ENCODE assay signal across 9 mouse cellular contexts in the genomic region with DNA sequence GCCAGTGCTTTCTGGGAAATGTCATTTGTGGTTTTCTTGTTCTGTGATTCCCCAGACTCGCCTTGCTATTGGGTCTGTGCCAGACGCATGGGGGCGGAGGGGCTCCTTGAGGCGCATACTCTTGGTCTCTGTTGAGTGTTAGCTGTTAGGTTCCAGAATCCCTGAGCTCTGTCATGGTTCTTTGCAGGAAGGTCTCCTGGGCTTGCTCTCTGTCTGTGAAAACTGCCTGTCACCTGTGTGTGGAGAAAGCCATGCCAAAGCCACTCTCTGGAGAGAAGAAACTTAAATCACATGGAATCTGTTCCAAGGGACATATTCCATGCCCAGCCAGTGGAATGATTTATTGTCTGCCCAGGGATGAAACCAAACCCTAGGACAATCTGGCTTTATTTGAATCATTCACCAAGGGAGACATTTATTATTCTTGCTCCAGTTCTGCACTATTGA.
DNase-seq lines count a peak whose midpoint lies in the region; ATAC-seq lines count a peak whose summit lies in the region.
"Had no signal": no experiment of that assay in that cellular context is flagged by ENCODE, and none has a peak within 500 bp of the region (broad histone marks: within the 10 kb centered on the region; RNA-seq: fewer than 3 reads in every experiment).

No protein-coding gene starts in this region.

- H3K27ac ChIP-seq in limb, embryonic 12.5 days, result no peak overlapping the region

- 29% methylated on average over 4 of the region's 4 CpGs for WGBS in limb, embryonic 12.5 days

- peak; percentile 90 for DNase-seq in left cerebral cortex, postnatal 4 days
- DNase-seq in left cerebral cortex, adult 11 months (ENCODE audit: low spot score), result no peak
- DNase-seq in cerebellum, adult 11 months, result peak; percentile 10
- peak; percentile 54 for DNase-seq in gonadal fat pad, adult 2 months (ENCODE audit: low read depth)
- peak; percentile 38 for DNase-seq in retina, postnatal 1 day
- no peak for DNase-seq in left cerebral cortex, postnatal 36 days (ENCODE audit: low spot score in 2 of 2)

- peak overlapping the region; percentile 50 for H3K4me2 ChIP-seq in limb, embryonic 12.5 days

- no peaks in the 10 kb centered on the region for H3K27me3 ChIP-seq in limb, embryonic 12.5 days

- H3K4me1 ChIP-seq in limb, embryonic 12.5 days (replicated peaks), result peaks cover 23% of the 10 kb centered on the region
- H3K4me1 ChIP-seq: megakaryocyte, embryonic 14.5 days had no signal

- intact Hi-C loops in left cerebral cortex, postnatal 4 days (cut with DNase I), result no loop called here
- intact Hi-C loops in left cerebral cortex, postnatal 36 days (cut with DNase I), result no loop called here

- H3K9ac ChIP-seq in limb, embryonic 12.5 days (replicated peaks), result no peak overlapping the region

- no peak for ATAC-seq in limb, embryonic 12.5 days (ENCODE audit: insufficient number of reproducible peaks, insufficient read depth, low FRiP score, low TSS enrichment, low read depth)
- ATAC-seq in frontal cortex, adult (ENCODE audit: low TSS enrichment), result no peak

- H3K4me3 ChIP-seq in limb, embryonic 12.5 days (replicated peaks), result no peak overlapping the region
- H3K4me3 ChIP-seq: megakaryocyte, embryonic 14.5 days had no signal

- no peaks in the 10 kb centered on the region for H3K36me3 ChIP-seq in limb, embryonic 12.5 days

- H3K9me3 ChIP-seq in limb, embryonic 12.5 days, result 0 out of 2 replicates have a peak, but pooled peaks cover 3% of the 10 kb centered on the region
- H3K9me3 ChIP-seq: megakaryocyte, embryonic 14.5 days had no signal

Comparison
In these comparisons a context has a peak if more than half of its experiments do, and no peak if none do; other contexts are left out.
1. DNase-seq: peak in left cerebral cortex, postnatal 4 days (single experiment), cerebellum, adult 11 months (single experiment), gonadal fat pad, adult 2 months (single experiment) and retina, postnatal 1 day (single experiment); none in left cerebral cortex, adult 11 months (single experiment) and left cerebral cortex, postnatal 36 days (0 of 2).